ENCODE assay signal across 7 mouse cellular contexts in genomic region chr8:4275275-4276110, GRCm38 (mm10). TPM values are rescaled to one million over a fixed set of nuclear protein-coding genes. Genes with fewer than 3 reads are reported as not detected.
A peak's percentile ranks its signal among the peaks of the same experiment; 100 is the strongest.
DNase-seq lines count a peak whose midpoint lies in the region; ATAC-seq lines count a peak whose summit lies in the region.

Gene Timm44 (minus strand): TSS chr8:4275913.

- peak within 1 kb of the TSS; percentile 64 for H3K4me3 ChIP-seq in embryonic facial prominence, embryonic 12.5 days
- peak within 1 kb of the TSS; percentile 63 for H3K4me3 ChIP-seq in limb, embryonic 11.5 days (ENCODE audit: low read depth, low read length)
- peak within 1 kb of the TSS; percentile 70 for H3K4me3 ChIP-seq in midbrain, embryonic 14.5 days (replicated peaks; ENCODE audit: low read depth, low read length)

- peaks cover 7% of the 10 kb centered on the region for H3K4me1 ChIP-seq in embryonic facial prominence, embryonic 12.5 days
- H3K4me1 ChIP-seq in limb, embryonic 11.5 days (ENCODE audit: control insufficient read depth, insufficient read depth, low read length) = peaks cover 6% of the 10 kb centered on the region; the same call in 1 of the 2 replicates
- H3K4me1 ChIP-seq in midbrain, embryonic 14.5 days (ENCODE audit: control insufficient read depth, insufficient read depth, low read length) = no peaks in the 10 kb centered on the region

- H3K9me3 ChIP-seq in embryonic facial prominence, embryonic 12.5 days = no peaks in the 10 kb centered on the region
- H3K9me3 ChIP-seq in limb, embryonic 11.5 days (ENCODE audit: control insufficient read depth, low read length) = no peaks in the 10 kb centered on the region
- H3K9me3 ChIP-seq in midbrain, embryonic 14.5 days (ENCODE audit: control insufficient read depth, low read length) = no peaks in the 10 kb centered on the region

- under 1% methylated on average over 39 of the region's 39 CpGs for WGBS in embryonic facial prominence, embryonic 12.5 days
- under 1% methylated on average over 39 of the region's 39 CpGs for WGBS in limb, embryonic 11.5 days
- WGBS in midbrain, embryonic 14.5 days = under 1% methylated on average over 39 of the region's 39 CpGs

- peaks cover 23% of the 10 kb centered on the region for H3K36me3 ChIP-seq in embryonic facial prominence, embryonic 12.5 days
- peaks cover 6% of the 10 kb centered on the region for H3K36me3 ChIP-seq in limb, embryonic 11.5 days (ENCODE audit: control insufficient read depth, insufficient read depth, low read length)
- H3K36me3 ChIP-seq in midbrain, embryonic 14.5 days (ENCODE audit: control insufficient read depth, insufficient read depth, low read length) = peaks cover 32% of the 10 kb centered on the region

- H3K27me3 ChIP-seq in embryonic facial prominence, embryonic 12.5 days = no peaks in the 10 kb centered on the region
- no peaks in the 10 kb centered on the region for H3K27me3 ChIP-seq in limb, embryonic 11.5 days (ENCODE audit: control insufficient read depth, insufficient read depth, low read length)
- no peaks in the 10 kb centered on the region for H3K27me3 ChIP-seq in midbrain, embryonic 14.5 days (ENCODE audit: control insufficient read depth, insufficient read depth, low read length)

- peak; percentile 91 for ATAC-seq in embryonic facial prominence, embryonic 12.5 days (ENCODE audit: insufficient number of reproducible peaks, insufficient read depth, low FRiP score, low TSS enrichment)
- ATAC-seq in limb, embryonic 11.5 days (ENCODE audit: insufficient number of reproducible peaks, low FRiP score, low TSS enrichment, low read depth) = peak; percentile 96
- ATAC-seq in midbrain, embryonic 14.5 days (ENCODE audit: low FRiP score, low TSS enrichment) = peak; percentile 98

- H3K9ac ChIP-seq in embryonic facial prominence, embryonic 12.5 days = peak within 1 kb of the TSS; percentile 66
- peak within 1 kb of the TSS; percentile 79 for H3K9ac ChIP-seq in limb, embryonic 11.5 days (ENCODE audit: low read length)
- peak within 1 kb of the TSS; percentile 71 for H3K9ac ChIP-seq in midbrain, embryonic 14.5 days (replicated peaks; ENCODE audit: low read length)

- H3K27ac ChIP-seq in embryonic facial prominence, embryonic 12.5 days = peak within 1 kb of the TSS; percentile 41; the same call in 1 of the 2 replicates
- H3K27ac ChIP-seq in limb, embryonic 11.5 days (replicated peaks; ENCODE audit: low read depth, low read length) = no peak within 1 kb of the TSS
- H3K27ac ChIP-seq in midbrain, embryonic 14.5 days (replicated peaks; ENCODE audit: low read depth, low read length) = peak within 1 kb of the TSS; percentile 66

- peak within 1 kb of the TSS; percentile 72 for H3K4me2 ChIP-seq in embryonic facial prominence, embryonic 12.5 days (replicated peaks)
- peak within 1 kb of the TSS; percentile 56 for H3K4me2 ChIP-seq in limb, embryonic 11.5 days (ENCODE audit: low read depth, severe bottlenecking)
- H3K4me2 ChIP-seq in midbrain, embryonic 14.5 days (ENCODE audit: low read length) = peak within 1 kb of the TSS; percentile 60

- peak; percentile 94 for DNase-seq in adrenal gland, postnatal 25 days
- DNase-seq in heart, adult 11 months = peak; percentile 100
- DNase-seq in kidney, adult 18-20 months = peak; percentile 95
- DNase-seq in limb, embryonic 11.5 days (ENCODE audit: low spot score) = peak; percentile 97
- DNase-seq in midbrain, embryonic 14.5 days = peak; percentile 99
- DNase-seq in spleen, adult 18-20 months = peak; percentile 85 to 92

RNA-seq across cellular contexts. Expression of gene Timm44, which starts in this region (rescaled TPM):
- 107 and 120 TPM in 2 replicates for total RNA-seq in adrenal gland, postnatal 25 days (2021)
- polyA plus RNA-seq in embryonic facial prominence, embryonic 12.5 days (2016; fragmentation: Nextera tagmentation; extraction: Ambion mirVana) = 64.1 and 64.3 TPM in 2 replicates
- 78.0 and 80.0 TPM in 2 replicates for polyA plus RNA-seq in limb, embryonic 11.5 days (2014; fragmentation: Nextera tagmentation; extraction: Ambion mirVana)
- polyA plus RNA-seq in midbrain, embryonic 14.5 days (2014; fragmentation: Nextera tagmentation; extraction: Ambion mirVana) = 45.1 and 47.2 TPM in 2 replicates
